Mouse (Mus musculus): ENCODE results near the gene Ubl7. TPM values are rescaled to one million over a fixed set of nuclear protein-coding genes. Genes with fewer than 3 reads are reported as not detected.

Gene Ubl7
- total RNA-seq, 1 experiment: 21.2 TPM

DNA sequence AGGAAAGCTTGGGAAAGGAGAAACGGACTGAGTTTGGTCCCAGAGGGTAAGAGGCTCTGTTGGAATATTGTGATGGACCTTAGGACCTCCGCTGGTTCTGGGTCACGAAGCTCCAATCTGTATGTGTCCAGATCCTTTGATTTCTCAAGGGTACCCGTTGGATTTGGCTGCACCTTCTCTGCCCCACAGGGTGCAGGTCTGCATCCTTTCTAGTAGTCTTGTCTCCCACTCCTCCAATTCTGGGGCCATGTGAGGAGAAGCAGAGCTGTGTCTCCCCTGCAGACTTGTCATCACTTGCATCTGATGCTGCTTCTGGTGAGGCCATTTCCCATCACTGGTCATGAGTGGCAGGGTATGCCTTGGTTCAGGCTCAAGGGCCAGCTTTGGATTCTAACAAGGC is 26.4 kb downstream of the Ubl7 start:
- in situ Hi-C loops (cut with MboI; ENCODE audit: low sequenced_read_pairs in 2 of 2, unreplicated experiment in 2 of 2): loop anchor here in 1 of 2 experiments (5.0 kb wide), 1 partner anchor 60 kb away; no protein-coding TSS in a partner anchor
- no peak for DNase-seq (ENCODE audit: low read depth, low spot score)
- Histone ChIP-seq H3K9me3 (ENCODE audit: control insufficient read depth, insufficient read depth, low read depth, low read length) (no peaks in the 10 kb centered on the region), H3K4me1 (ENCODE audit: control insufficient read depth in 2 of 2, insufficient read depth in 2 of 2, low read length in 2 of 2, poor library complexity in 1 of 2) (peaks cover 0 to 7% of the 10 kb centered on the region in 2 experiments; a peak in 2 of 4 replicates), H3K9ac (ENCODE audit: insufficient read depth, low read depth, low read length, poor library complexity, severe bottlenecking) (no peak overlapping the region), H3K36me3 (ENCODE audit: control insufficient read depth, insufficient read depth, low read length, poor library complexity, severe bottlenecking) (no peaks in the 10 kb centered on the region), H3K27ac (ENCODE audit: insufficient read depth, low read depth, low read length, poor library complexity, severe bottlenecking) (no peak overlapping the region), H3K4me3 (ENCODE audit: insufficient read depth in 1 of 2, low read depth in 1 of 2, low read length in 2 of 2, poor library complexity in 1 of 2, severe bottlenecking in 1 of 2) (no peak overlapping the region)
- TF ChIP-seq HCFC1 (IDR thresholded peaks at IDR 0.05; ENCODE audit: borderline replicate concordance, insufficient read depth, low read length) (no peak), ZNF384 (IDR thresholded peaks at IDR 0.05; ENCODE audit: low read depth, low read length) (no peak)

DNA sequence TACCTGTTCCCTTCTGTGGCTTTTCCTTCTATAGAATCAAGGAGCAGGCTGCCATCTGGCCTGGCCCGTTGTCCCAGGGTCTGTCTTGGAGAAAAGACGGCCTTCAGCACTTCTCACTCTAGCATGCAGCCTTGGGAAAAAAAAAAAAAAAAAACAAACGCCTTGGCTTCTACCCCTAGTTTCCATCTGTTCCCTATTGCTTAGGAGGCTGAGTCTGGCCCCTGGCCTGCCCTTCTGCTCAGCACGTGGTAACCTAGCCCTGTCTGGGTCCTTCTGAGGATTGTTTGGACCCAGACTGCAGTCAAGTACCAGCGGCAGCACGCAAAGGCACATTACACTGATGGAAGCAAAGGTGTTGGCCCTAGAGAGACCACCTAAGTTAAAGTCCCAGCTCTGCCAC is 26.9 kb downstream of the Ubl7 start:
- no peak for DNase-seq (ENCODE audit: low read depth, low spot score)
- in situ Hi-C loops (cut with MboI; ENCODE audit: low sequenced_read_pairs in 2 of 2, unreplicated experiment in 2 of 2): loop anchor here in 1 of 2 experiments (5.0 kb wide), 1 partner anchor 60 kb away; no protein-coding TSS in a partner anchor
- TF ChIP-seq MAFK (IDR thresholded peaks at IDR 0.05; ENCODE audit: insufficient read depth, low read depth, low read length): no peak
- no peak for TF ChIP-seq HCFC1 (IDR thresholded peaks at IDR 0.05; ENCODE audit: borderline replicate concordance, insufficient read depth, low read length)
- TF ChIP-seq ZNF384 (IDR thresholded peaks at IDR 0.05; ENCODE audit: low read depth, low read length): no peak
- no peak for TF ChIP-seq CHD2 (IDR thresholded peaks at IDR 0.05; ENCODE audit: low read depth, low read length)
- TF ChIP-seq ZC3H11A (IDR thresholded peaks at IDR 0.05; ENCODE audit: borderline replicate concordance, low read depth, low read length): no peak

DNA sequence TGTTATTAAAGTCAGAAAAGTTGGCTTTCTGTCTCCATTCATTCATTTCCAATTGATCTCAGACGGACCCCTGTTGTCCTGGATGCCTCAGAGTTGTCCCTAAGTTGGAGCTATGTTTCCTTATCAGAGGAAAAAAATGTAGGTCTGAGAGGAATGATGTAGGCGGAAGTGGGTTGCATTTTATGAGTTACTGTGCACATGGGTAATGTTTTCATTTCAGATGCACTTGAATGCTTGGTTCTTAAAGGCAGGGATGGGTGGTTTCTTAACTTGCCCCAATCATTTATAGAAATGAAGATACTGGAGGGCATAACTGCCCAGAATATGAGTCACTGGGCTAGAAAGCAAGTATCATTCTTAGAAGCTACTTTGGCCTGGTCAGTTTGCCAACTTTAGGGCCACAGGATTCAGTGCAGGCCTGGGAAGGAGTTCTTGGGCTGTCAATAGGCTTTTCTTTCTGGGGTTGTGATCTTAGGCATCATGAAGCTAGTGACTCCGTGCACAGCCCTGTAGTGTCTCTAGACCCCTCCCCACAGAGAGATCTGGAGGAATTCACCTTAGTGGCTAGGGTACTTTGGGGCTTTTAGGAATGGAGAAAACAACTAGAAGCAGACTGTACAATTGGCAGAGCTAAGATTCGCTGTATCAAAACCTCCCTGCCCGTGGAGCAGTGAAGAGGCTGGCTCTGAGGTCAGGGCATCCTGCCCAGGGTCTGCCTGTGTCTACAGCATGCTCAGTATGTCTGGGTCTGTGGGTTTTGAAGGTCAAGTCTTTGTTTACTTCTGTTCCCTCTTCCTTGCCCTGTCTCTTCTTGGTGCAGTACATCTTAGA is 27.7 kb downstream of the Ubl7 start:
- Histone ChIP-seq H3K4me1 (ENCODE audit: control insufficient read depth in 2 of 2, insufficient read depth in 2 of 2, low read length in 2 of 2, poor library complexity in 1 of 2) (peaks cover 0 to 7% of the 10 kb centered on the region in 2 experiments; a peak in 2 of 4 replicates), H3K27ac (ENCODE audit: insufficient read depth, low read depth, low read length, poor library complexity, severe bottlenecking) (no peak overlapping the region), H3K9me3 (ENCODE audit: control insufficient read depth, insufficient read depth, low read depth, low read length) (no peaks in the 10 kb centered on the region), H3K4me3 (ENCODE audit: insufficient read depth in 1 of 2, low read depth in 1 of 2, low read length in 2 of 2, poor library complexity in 1 of 2, severe bottlenecking in 1 of 2) (no peak overlapping the region), H3K9ac (ENCODE audit: insufficient read depth, low read depth, low read length, poor library complexity, severe bottlenecking) (no peak overlapping the region), H3K36me3 (ENCODE audit: control insufficient read depth, insufficient read depth, low read length, poor library complexity, severe bottlenecking) (no peaks in the 10 kb centered on the region)
- no peak for DNase-seq (ENCODE audit: low read depth, low spot score)
- in situ Hi-C loops (cut with MboI; ENCODE audit: low sequenced_read_pairs in 2 of 2, unreplicated experiment in 2 of 2): loop anchor here in 1 of 2 experiments (5.0 kb wide), 1 partner anchor 59 kb away; no protein-coding TSS in a partner anchor
- TF ChIP-seq HCFC1 (IDR thresholded peaks at IDR 0.05; ENCODE audit: borderline replicate concordance, insufficient read depth, low read length) (no peak), ZC3H11A (IDR thresholded peaks at IDR 0.05; ENCODE audit: borderline replicate concordance, low read depth, low read length) (no peak), CHD2 (IDR thresholded peaks at IDR 0.05; ENCODE audit: low read depth, low read length) (no peak)

More for the DNA sequence above, 26.9 kb downstream of the Ubl7 start:
- no peak overlapping the region for H3K27ac ChIP-seq (ENCODE audit: insufficient read depth, low read depth, low read length, poor library complexity, severe bottlenecking)
- no peaks in the 10 kb centered on the region for H3K36me3 ChIP-seq (ENCODE audit: control insufficient read depth, insufficient read depth, low read length, poor library complexity, severe bottlenecking)
- H3K4me1 ChIP-seq (ENCODE audit: control insufficient read depth in 2 of 2, insufficient read depth in 2 of 2, low read length in 2 of 2, poor library complexity in 1 of 2): peaks cover 0 to 7% of the 10 kb centered on the region in 2 experiments; a peak in 2 of 4 replicates
- no peak overlapping the region for H3K9ac ChIP-seq (ENCODE audit: insufficient read depth, low read depth, low read length, poor library complexity, severe bottlenecking)
- H3K4me3 ChIP-seq (ENCODE audit: insufficient read depth in 1 of 2, low read depth in 1 of 2, low read length in 2 of 2, poor library complexity in 1 of 2, severe bottlenecking in 1 of 2): no peak overlapping the region
- no peaks in the 10 kb centered on the region for H3K9me3 ChIP-seq (ENCODE audit: control insufficient read depth, insufficient read depth, low read depth, low read length)

DNA sequence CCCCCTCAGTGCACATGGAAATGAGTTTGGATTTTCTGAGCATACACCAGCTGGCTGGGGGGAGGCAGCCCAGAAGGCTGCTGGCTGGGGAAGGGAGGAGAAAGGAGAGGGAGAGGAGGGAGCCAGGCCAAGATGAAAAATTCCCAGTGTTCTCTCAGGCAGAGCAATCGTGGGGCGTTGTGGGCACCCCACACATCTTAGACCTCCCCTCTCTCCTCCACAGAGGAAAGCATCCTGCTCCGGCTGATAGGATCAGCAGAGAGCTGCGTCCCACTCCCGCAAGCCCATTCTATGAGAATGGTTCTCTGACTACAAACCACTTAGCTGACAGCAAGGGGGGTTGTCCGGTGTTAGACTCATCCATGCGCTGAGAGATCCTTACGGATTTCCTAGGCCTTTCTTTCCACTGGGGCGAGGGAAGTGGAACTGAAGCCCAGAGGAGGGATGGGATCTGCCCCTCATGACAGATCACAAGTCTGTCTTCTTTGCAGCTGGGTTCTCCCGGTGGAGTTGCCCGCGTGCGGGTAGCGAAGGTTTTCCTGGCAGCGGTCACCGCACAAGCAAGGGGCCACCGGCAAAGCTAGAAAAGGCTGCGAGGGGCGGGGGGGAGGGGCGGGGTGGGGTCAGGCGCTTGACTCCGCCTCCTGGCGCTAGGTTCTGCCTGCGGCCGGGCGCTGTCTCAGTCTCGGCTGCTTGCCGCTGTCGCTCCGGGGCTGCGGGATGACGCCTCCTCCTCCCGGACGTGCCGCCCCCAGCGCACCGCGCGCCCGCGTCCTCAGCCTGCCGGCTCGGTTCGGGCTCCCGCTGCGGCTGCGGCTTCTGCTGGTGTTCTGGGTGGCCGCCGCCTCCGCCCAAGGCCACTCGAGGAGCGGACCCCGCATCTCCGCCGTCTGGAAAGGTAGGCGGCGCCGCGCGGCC is 28.9 kb downstream of the Ubl7 start, which contains the start of gene Sema7a:
Gene Sema7a (plus strand): TSS at position 682 of the 918 bp plus-strand sequence.
- no peak within 1 kb of the TSS for H3K27ac ChIP-seq (ENCODE audit: insufficient read depth, low read depth, low read length, poor library complexity, severe bottlenecking)
- TF ChIP-seq HCFC1 (IDR thresholded peaks at IDR 0.05; ENCODE audit: borderline replicate concordance, insufficient read depth, low read length): no peak
- TF ChIP-seq ZNF384 (IDR thresholded peaks at IDR 0.05; ENCODE audit: low read depth, low read length): no peak
- no peak for TF ChIP-seq MAFK (IDR thresholded peaks at IDR 0.05; ENCODE audit: insufficient read depth, low read depth, low read length)
- TF ChIP-seq CHD2 (IDR thresholded peaks at IDR 0.05; ENCODE audit: low read depth, low read length): no peak
- TF ChIP-seq ZC3H11A (IDR thresholded peaks at IDR 0.05; ENCODE audit: borderline replicate concordance, low read depth, low read length): no peak
- peak within 1 kb of the TSS; percentile 70 to 75 for H3K4me3 ChIP-seq (ENCODE audit: insufficient read depth in 1 of 2, low read depth in 1 of 2, low read length in 2 of 2, poor library complexity in 1 of 2, severe bottlenecking in 1 of 2)
- H3K9me3 ChIP-seq (ENCODE audit: control insufficient read depth, insufficient read depth, low read depth, low read length): no peaks in the 10 kb centered on the region
- peaks cover 0 to 7% of the 10 kb centered on the region in 2 experiments; a peak in 2 of 4 replicates for H3K4me1 ChIP-seq (ENCODE audit: control insufficient read depth in 2 of 2, insufficient read depth in 2 of 2, low read length in 2 of 2, poor library complexity in 1 of 2)
- H3K9ac ChIP-seq (ENCODE audit: insufficient read depth, low read depth, low read length, poor library complexity, severe bottlenecking): peak within 1 kb of the TSS; percentile 41
- DNase-seq (ENCODE audit: low read depth, low spot score): peak; percentile 37
- in situ Hi-C loops (cut with MboI; ENCODE audit: low sequenced_read_pairs in 2 of 2, unreplicated experiment in 2 of 2): loop anchor here in 1 of 2 experiments (5.0 kb wide), 1 partner anchor 58 kb away; no protein-coding TSS in a partner anchor
- no peaks in the 10 kb centered on the region for H3K36me3 ChIP-seq (ENCODE audit: control insufficient read depth, insufficient read depth, low read length, poor library complexity, severe bottlenecking)
